Mouse (Mus musculus) embryonic facial prominence, embryonic 15.5 days (tissue): ENCODE measurements around the gene Tnfrsf12a. TPM values are rescaled to one million over a fixed set of nuclear protein-coding genes. Genes with fewer than 3 reads are reported as not detected.

ENCODE experiments used
- ATAC-seq: fragments of 200-750 bp; cut with Nextera tagmentation; 2 replicates; pipeline ENCODE4 v1.8.0; 2017; ENCODE audit warnings: low read depth, moderate TSS enrichment; ENCODE audit not compliant: insufficient number of reproducible peaks, low FRiP score, low TSS enrichment
- H3K27ac ChIP-seq: fragments of 300-500 bp; sonication (generic); replicated peaks from 2 replicates; pipeline ENCODE4 v1.5.1; 2015; ENCODE audit warnings: mild to moderate bottlenecking, inconsistent platforms
- H3K27me3 ChIP-seq: fragments of 300-500 bp; sonication (generic); 2 replicates; pipeline ENCODE4 v1.6.1; 2015; ENCODE audit warnings: inconsistent platforms
- H3K36me3 ChIP-seq: fragments of 300-500 bp; sonication (generic); 2 replicates; pipeline ENCODE4 v1.6.1; 2015; ENCODE audit warnings: mild to moderate bottlenecking, inconsistent platforms
- H3K4me1 ChIP-seq: fragments of 300-500 bp; sonication (generic); 2 replicates; pipeline ENCODE4 v1.6.1; 2015; ENCODE audit warnings: inconsistent platforms
- H3K4me2 ChIP-seq: fragments of 300-500 bp; sonication (generic); replicated peaks from 2 replicates; pipeline ENCODE4 v1.6.1; 2015; ENCODE audit warnings: mild to moderate bottlenecking, inconsistent platforms
- H3K4me3 ChIP-seq: fragments of 300-500 bp; sonication (generic); replicated peaks from 2 replicates; pipeline ENCODE4 v1.5.1; 2015; ENCODE audit warnings: mild to moderate bottlenecking, inconsistent platforms
- H3K9ac ChIP-seq: fragments of 300-500 bp; sonication (generic); 2 replicates; pipeline ENCODE4 v1.6.1; 2015; ENCODE audit warnings: inconsistent platforms
- H3K9me3 ChIP-seq: fragments of 300-500 bp; sonication (generic); replicated peaks from 2 replicates; pipeline ENCODE4 v1.6.1; 2016; ENCODE audit warnings: inconsistent platforms
- WGBS: fragments of 180-500 bp; shearing (Covaris S2); methylation state at CpG from one replicate; pipeline ENCODE4 v1.1.7; 2015; 5-methylcytosine and 5-hydroxymethylcytosine counted together
- polyA plus RNA-seq: library from polyadenylated mRNA; unstranded; fragments of >200 nt; fragmentation: Nextera tagmentation; extraction: Ambion mirVana; gene quantifications from 2 replicates; pipeline ENCODE4 v1.2.1, GENCODE M21; 2015

The Tnfrsf12a gene
- polyA plus RNA-seq, 1 experiment from 2014 or later, result 29.5 TPM

DNA sequence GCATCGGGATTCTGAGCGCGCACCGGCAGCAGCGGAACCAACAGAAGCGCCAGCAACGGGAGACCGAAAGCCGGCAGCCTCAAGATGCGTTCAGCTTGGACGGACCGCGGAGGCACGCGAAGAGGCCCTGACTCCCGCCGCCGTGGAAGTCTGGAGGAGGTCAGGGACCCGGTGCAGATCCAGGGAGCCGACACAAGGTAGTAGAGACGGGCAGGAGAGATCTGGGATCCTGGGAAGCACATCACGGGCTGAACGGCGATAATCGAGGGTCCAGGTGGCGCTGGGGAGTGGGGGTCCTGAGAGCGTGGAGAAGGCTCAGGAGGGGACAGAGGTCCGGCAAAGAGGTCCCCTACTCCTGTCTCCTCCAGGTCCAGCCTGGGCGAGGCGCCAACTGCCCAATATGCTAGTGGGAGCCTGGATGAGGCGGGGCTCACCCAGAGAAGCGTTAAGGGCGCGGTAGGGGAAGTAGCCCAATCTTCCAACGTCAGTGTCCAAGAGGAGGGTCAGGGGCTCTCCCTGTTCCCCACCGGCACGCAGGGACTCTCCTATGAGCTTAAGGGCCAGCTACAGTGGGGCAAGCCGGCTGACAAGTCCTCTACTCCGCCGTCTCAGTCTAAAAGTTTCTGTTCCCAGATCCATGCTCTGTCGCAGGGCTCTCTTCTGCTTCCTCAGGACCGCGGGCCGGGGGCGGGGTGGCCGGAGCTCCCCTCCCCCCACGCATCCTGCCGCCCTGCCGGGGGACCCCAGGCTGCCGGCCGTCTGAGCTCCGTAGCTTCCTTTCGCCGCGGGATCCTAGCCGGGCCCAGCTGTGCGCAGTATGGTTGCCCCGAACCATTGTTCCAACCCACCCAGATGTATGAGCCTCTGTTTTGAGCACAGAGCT, 32.4 kb downstream of the Tnfrsf12a start, which contains the start of gene Mmp25:
Mmp25 (minus strand) TSS at position 665 of the 883 bp plus-strand sequence.
- peak within 1 kb of the TSS; percentile 82 for H3K4me2 ChIP-seq
- H3K36me3 ChIP-seq, result no peaks in the 10 kb centered on the region
- H3K4me3 ChIP-seq, result peak within 1 kb of the TSS; percentile 46
- ATAC-seq, result 0 out of 2 replicates have a peak, but pooled peaks have one; percentile 13
- H3K4me1 ChIP-seq, result peaks cover 13% of the 10 kb centered on the region
- WGBS, result 1% methylated on average over 58 of the region's 58 CpGs
- 0 out of 2 replicates have a peak, but pooled peaks cover 4% of the 10 kb centered on the region for H3K9me3 ChIP-seq
- peaks cover 35% of the 10 kb centered on the region for H3K27me3 ChIP-seq
- no peak within 1 kb of the TSS for H3K27ac ChIP-seq
- peak within 1 kb of the TSS; percentile 10 for H3K9ac ChIP-seq

DNA sequence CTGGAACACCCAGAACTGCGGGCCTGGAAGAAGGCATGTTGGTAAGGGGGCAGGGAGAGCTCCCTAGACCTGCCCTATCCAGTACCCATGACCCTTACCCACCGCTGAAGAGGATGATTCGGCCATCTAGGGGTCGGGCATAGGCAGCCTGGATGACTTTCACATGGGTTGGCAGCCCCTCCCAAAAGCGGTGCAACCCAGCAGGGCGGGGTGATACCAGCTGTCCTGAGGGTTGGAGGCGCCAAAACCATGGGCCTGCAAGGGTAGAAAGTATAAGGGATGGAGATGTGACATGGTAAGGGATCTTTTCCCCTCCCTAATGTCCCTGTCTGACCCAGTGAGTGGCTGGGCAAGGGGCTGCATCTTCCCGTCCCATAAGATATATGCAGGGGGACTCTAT, 46.0 kb downstream of the Tnfrsf12a start:
- H3K27me3 ChIP-seq, result no peaks in the 10 kb centered on the region

DNA sequence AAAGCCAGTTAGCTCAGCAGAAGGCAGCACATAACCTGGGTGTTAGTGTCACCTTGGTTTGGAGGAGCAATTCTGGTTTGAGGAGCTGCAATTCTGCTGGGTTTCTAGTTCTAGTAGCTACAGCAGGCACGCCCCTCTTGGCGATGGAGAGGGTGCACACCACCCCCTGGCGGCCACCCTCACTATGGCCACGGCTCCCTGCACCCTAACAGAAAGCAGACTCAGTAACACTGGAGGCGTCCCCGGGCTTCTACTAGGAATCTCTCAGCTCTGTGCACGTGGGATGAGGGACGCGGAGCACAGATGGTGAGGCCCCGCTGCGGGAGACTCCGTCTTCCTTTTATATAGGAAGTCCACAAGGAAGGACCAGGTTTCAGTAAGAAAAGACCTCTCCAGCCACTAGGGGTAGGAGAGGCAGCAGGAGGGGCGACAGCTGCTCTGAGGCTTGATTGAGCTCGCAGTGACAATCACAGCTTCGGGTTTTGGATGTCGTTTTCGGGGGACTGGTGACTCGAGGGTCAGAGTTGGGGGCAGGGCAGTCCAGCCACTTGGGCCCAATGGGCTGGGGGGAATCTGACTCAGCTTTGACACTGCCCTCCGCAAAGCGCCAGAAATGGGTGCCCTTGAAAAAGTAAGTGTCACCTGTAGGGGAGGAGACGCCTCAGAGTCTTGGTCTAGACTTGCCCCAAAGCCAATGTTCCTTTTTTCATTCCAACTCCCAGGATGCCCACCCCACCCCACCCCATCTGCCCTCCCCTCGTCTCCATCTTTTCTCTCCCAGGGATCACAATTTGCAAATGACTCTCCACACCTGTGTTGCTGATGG, 46.9 kb downstream of the Tnfrsf12a start:
- H3K9ac ChIP-seq, result no peak overlapping the region
- peaks cover 8% of the 10 kb centered on the region; the same call in 1 of the 2 replicates for H3K4me1 ChIP-seq
- H3K9me3 ChIP-seq, result no peaks in the 10 kb centered on the region
- H3K36me3 ChIP-seq, result no peaks in the 10 kb centered on the region
- 15% methylated on average over 22 of the region's 22 CpGs for WGBS
- no peaks in the 10 kb centered on the region for H3K27me3 ChIP-seq
- no peak overlapping the region for H3K27ac ChIP-seq
- peak; percentile 79 for ATAC-seq
- H3K4me3 ChIP-seq, result peak overlapping the region; percentile 24
- peak overlapping the region; percentile 51 for H3K4me2 ChIP-seq

More for the DNA sequence above, 46.0 kb downstream of the Tnfrsf12a start:
- H3K9me3 ChIP-seq, result no peaks in the 10 kb centered on the region
- H3K4me3 ChIP-seq, result no peak overlapping the region
- ATAC-seq, result no peak
- H3K36me3 ChIP-seq, result no peaks in the 10 kb centered on the region
- 74% methylated on average over 8 of the region's 8 CpGs for WGBS
- no peak overlapping the region for H3K4me2 ChIP-seq
- H3K27ac ChIP-seq, result no peak overlapping the region
- no peak overlapping the region for H3K9ac ChIP-seq
- peaks cover 8% of the 10 kb centered on the region; the same call in 1 of the 2 replicates for H3K4me1 ChIP-seq

DNA sequence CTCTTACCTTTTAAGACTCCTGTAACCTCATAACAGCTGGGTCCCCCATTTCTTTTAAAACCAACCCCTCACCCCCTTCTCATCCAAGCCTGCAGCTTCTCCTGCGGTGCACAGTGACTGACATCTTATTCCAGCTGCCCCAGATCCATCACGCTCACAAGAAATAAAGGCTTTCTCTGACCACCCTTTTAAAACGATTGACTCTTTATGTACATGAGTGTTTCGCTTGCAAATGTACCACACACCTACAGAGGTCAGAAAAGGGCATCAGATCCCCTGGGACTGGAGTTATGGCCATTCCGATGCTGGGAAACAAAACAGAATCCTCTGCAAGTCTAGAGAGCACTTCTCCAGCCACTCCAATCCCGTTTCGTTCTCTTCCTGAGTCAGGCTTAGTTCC, 49.5 kb downstream of the Tnfrsf12a start:
- no peak overlapping the region for H3K4me2 ChIP-seq
- no peak overlapping the region for H3K4me3 ChIP-seq
- H3K9me3 ChIP-seq, result no peaks in the 10 kb centered on the region
- H3K4me1 ChIP-seq, result peaks cover 8% of the 10 kb centered on the region; the same call in 1 of the 2 replicates
- H3K27me3 ChIP-seq, result no peaks in the 10 kb centered on the region
- no peak overlapping the region for H3K9ac ChIP-seq
- no peak for ATAC-seq
- WGBS, result 39% methylated on average over 7 of the region's 7 CpGs
- no peaks in the 10 kb centered on the region for H3K36me3 ChIP-seq
- H3K27ac ChIP-seq, result no peak overlapping the region

Other genes with a start within 250 kb of the Tnfrsf12a start
- not detected in 2 replicates for gene Vmn2r117, start 197.8 kb downstream of the Tnfrsf12a start, polyA plus RNA-seq
- gene Zfp213, start 113.2 kb downstream of the Tnfrsf12a start, polyA plus RNA-seq, result 17.8 and 19.5 TPM in 2 replicates
- gene Zfp13, start 78.0 kb downstream of the Tnfrsf12a start, polyA plus RNA-seq, result 13.4 and 14.1 TPM in 2 replicates
- 0.08 and 0.14 TPM in 2 replicates for gene Zscan10, start 76.6 kb downstream of the Tnfrsf12a start, polyA plus RNA-seq
- gene Mmp25, start 32.2 kb downstream of the Tnfrsf12a start, polyA plus RNA-seq, result 0.76 and 0.81 TPM in 2 replicates
- gene Bicdl2, start 17.0 kb downstream of the Tnfrsf12a start, polyA plus RNA-seq, result 15.8 and 17.0 TPM in 2 replicates
- 95.7 and 102 TPM in 2 replicates for gene Hcfc1r1, start 3.9 kb downstream of the Tnfrsf12a start, polyA plus RNA-seq
- 42.2 and 42.9 TPM in 2 replicates for gene Thoc6, start 3.6 kb downstream of the Tnfrsf12a start, polyA plus RNA-seq
- 19.8 and 20.2 TPM in 2 replicates for gene Cldn6, start 1.8 kb upstream of the Tnfrsf12a start, polyA plus RNA-seq
- gene Cldn9, start 6.6 kb upstream of the Tnfrsf12a start, polyA plus RNA-seq, result 13.8 and 18.3 TPM in 2 replicates
- 1.0 and 1.1 TPM in 2 replicates for gene 1520401A03Rik, start 45.3 kb upstream of the Tnfrsf12a start, polyA plus RNA-seq
- 49.6 and 55.8 TPM in 2 replicates for gene Pkmyt1, start 48.9 kb upstream of the Tnfrsf12a start, polyA plus RNA-seq
- 20.9 and 27.2 TPM in 2 replicates for gene Paqr4, start 63.4 kb upstream of the Tnfrsf12a start, polyA plus RNA-seq
- gene Kremen2, start 68.4 kb upstream of the Tnfrsf12a start, polyA plus RNA-seq, result 36.8 and 38.2 TPM in 2 replicates
- gene Flywch1, start 94.1 kb upstream of the Tnfrsf12a start, polyA plus RNA-seq, result 71.9 and 72.1 TPM in 2 replicates
- 38.3 and 44.0 TPM in 2 replicates for gene Flywch2, start 108.6 kb upstream of the Tnfrsf12a start, polyA plus RNA-seq
- gene Srrm2, start 113.1 kb upstream of the Tnfrsf12a start, polyA plus RNA-seq, result 489 and 525 TPM in 2 replicates
- 1,038 and 1,104 TPM in 2 replicates for gene Elob, start 151.7 kb upstream of the Tnfrsf12a start, polyA plus RNA-seq
- 0.49 and 0.85 TPM in 2 replicates for gene Prss33, start 158.6 kb upstream of the Tnfrsf12a start, polyA plus RNA-seq
- gene Prss32, start 166.4 kb upstream of the Tnfrsf12a start, polyA plus RNA-seq, result 0.12 TPM in 1 of 2 replicates, not detected in the other
- 1.8 and 2.0 TPM in 2 replicates for gene Prss41, start 166.7 kb upstream of the Tnfrsf12a start, polyA plus RNA-seq
- not detected in 2 replicates for gene Prss21, start 190.6 kb upstream of the Tnfrsf12a start, polyA plus RNA-seq
- gene Dcpp1, start 203.4 kb upstream of the Tnfrsf12a start, polyA plus RNA-seq, result 3.1 TPM in 1 of 2 replicates, not detected in the other
- not detected in 2 replicates for gene Dcpp2, start 203.4 kb upstream of the Tnfrsf12a start, polyA plus RNA-seq
- gene Dcpp3, start 240.0 kb upstream of the Tnfrsf12a start, polyA plus RNA-seq, result 1.0 and 6.6 TPM in 2 replicates